Mouse (Mus musculus) ES-E14 (cell line): ENCODE measurements around the gene Map4k4. TPM values are rescaled to one million over a fixed set of nuclear protein-coding genes. Genes with fewer than 3 reads are reported as not detected.
A peak's percentile ranks its signal among the peaks of the same experiment; 100 is the strongest.

Source experiments
- DNase-seq: peaks from one replicate; pipeline ENCODE4 v3.0.0-alpha.2; 2013; ENCODE audit warnings: low read depth, low spot score
- H3K27ac ChIP-seq: 2 replicates; pipeline ENCODE4 v1.5.1; 2012; ENCODE audit warnings: low read depth, mild to moderate bottlenecking, low read length, moderate library complexity, mixed read lengths; ENCODE audit not compliant: poor library complexity, insufficient read depth, severe bottlenecking
- H3K36me3 ChIP-seq: 2 replicates; pipeline ENCODE4 v1.6.1; 2012; ENCODE audit warnings: mild to moderate bottlenecking, low read length, moderate library complexity, mixed read lengths; ENCODE audit not compliant: control insufficient read depth, poor library complexity, insufficient read depth, severe bottlenecking
- H3K4me1 ChIP-seq, 2 experiments: fragments of 150-350 bp in 1 of 2; sonication (generic) in 1 of 2; 2 replicates each; pipeline ENCODE4 v1.6.1; 2012; ENCODE audit warnings: low read length in 2 of 2, mild to moderate bottlenecking in 1 of 2, mixed read lengths in 1 of 2; ENCODE audit not compliant: control insufficient read depth in 2 of 2, insufficient read depth in 2 of 2, poor library complexity in 1 of 2
- H3K4me3 ChIP-seq, 2 experiments: fragments of 150-350 bp in 1 of 2; sonication (generic) in 1 of 2; 2 replicates each; pipeline ENCODE4 v1.5.1; 2012; ENCODE audit warnings: low read length in 2 of 2, low read depth in 1 of 2, mild to moderate bottlenecking in 1 of 2, mixed read lengths in 1 of 2; ENCODE audit not compliant: insufficient read depth in 1 of 2, poor library complexity in 1 of 2, severe bottlenecking in 1 of 2
- H3K9ac ChIP-seq: 2 replicates; pipeline ENCODE4 v1.6.1; 2012; ENCODE audit warnings: low read depth, mild to moderate bottlenecking, low read length, mixed read lengths; ENCODE audit not compliant: poor library complexity, insufficient read depth, severe bottlenecking
- H3K9me3 ChIP-seq: fragments of 150-350 bp; sonication (generic); 2 replicates; pipeline ENCODE4 v1.6.1; 2012; ENCODE audit warnings: low read depth, mild to moderate bottlenecking, low read length; ENCODE audit not compliant: control insufficient read depth, insufficient read depth
- CHD2 ChIP-seq: IDR thresholded peaks from 2 replicates; pipeline ENCODE4 v1.6.1; 2014; ENCODE audit warnings: mild to moderate bottlenecking, low read depth, low read length, inconsistent platforms
- HCFC1 ChIP-seq: IDR thresholded peaks from 2 replicates; pipeline ENCODE4 v1.6.1; 2012; ENCODE audit warnings: low read length, inconsistent platforms, borderline replicate concordance; ENCODE audit not compliant: insufficient read depth
- MAFK ChIP-seq: IDR thresholded peaks from 2 replicates; pipeline ENCODE4 v1.6.1; 2014; ENCODE audit warnings: mild to moderate bottlenecking, low read depth, low read length, inconsistent platforms; ENCODE audit not compliant: insufficient read depth
- ZC3H11A ChIP-seq: IDR thresholded peaks from 2 replicates; pipeline ENCODE4 v1.6.1; 2012; ENCODE audit warnings: low read depth, mild to moderate bottlenecking, inconsistent platforms, low read length, borderline replicate concordance
- ZNF384 ChIP-seq: IDR thresholded peaks from 2 replicates; pipeline ENCODE4 v1.6.1; 2012; ENCODE audit warnings: low read depth, low read length, inconsistent platforms
- in situ Hi-C, 2 experiments: fragments of 600-800 bp; cut with MboI; formaldehyde crosslinking; loops; one replicate each; pipeline ENCODE4 v1.15.1; 2025; ENCODE audit warnings: low sequenced_read_pairs in 2 of 2, inconsistent platforms in 1 of 2; ENCODE audit not compliant: unreplicated experiment in 2 of 2
- total RNA-seq: library from RNA; depleted of rRNA; stranded (reverse); fragments of 300-350 nt; gene quantifications from 2 replicates; pipeline ENCODE4 v1.2.3, GENCODE M21; 2012

The Map4k4 gene
- total RNA-seq, 1 experiment, result 142 TPM

- no peak for TF ChIP-seq MAFK
- no peak for TF ChIP-seq HCFC1
- no peak for TF ChIP-seq CHD2
- no peak for TF ChIP-seq ZC3H11A
- no peak for TF ChIP-seq ZNF384
- Histone ChIP-seq H3K9me3 (no peaks in the 10 kb centered on the region), H3K9ac (no peak overlapping the region), H3K4me3 (no peak overlapping the region), H3K36me3 (no peaks in the 10 kb centered on the region), H3K27ac (no peak overlapping the region), H3K4me1 (peaks cover 0 to 3% of the 10 kb centered on the region in 2 experiments; a peak in 2 of 4 replicates)
- in situ Hi-C loops, result no loop called here
- DNase-seq, result no peak
Measured at GRCm38 (mm10) chr1:40052156-40052555, 151.4 kb downstream of the Map4k4 start.

GRCm38 (mm10) chr1:40053071-40053470, 152.4 kb downstream of the Map4k4 start:
- Histone ChIP-seq H3K9me3 (no peaks in the 10 kb centered on the region), H3K9ac (no peak overlapping the region), H3K4me1 (peaks cover 0 to 9% of the 10 kb centered on the region in 2 experiments; a peak in 2 of 4 replicates), H3K27ac (no peak overlapping the region), H3K36me3 (no peaks in the 10 kb centered on the region), H3K4me3 (no peak overlapping the region)
- no peak for DNase-seq
- in situ Hi-C loops, result no loop called here
- TF ChIP-seq MAFK (no peak), ZNF384 (no peak), HCFC1 (no peak)

DNA sequence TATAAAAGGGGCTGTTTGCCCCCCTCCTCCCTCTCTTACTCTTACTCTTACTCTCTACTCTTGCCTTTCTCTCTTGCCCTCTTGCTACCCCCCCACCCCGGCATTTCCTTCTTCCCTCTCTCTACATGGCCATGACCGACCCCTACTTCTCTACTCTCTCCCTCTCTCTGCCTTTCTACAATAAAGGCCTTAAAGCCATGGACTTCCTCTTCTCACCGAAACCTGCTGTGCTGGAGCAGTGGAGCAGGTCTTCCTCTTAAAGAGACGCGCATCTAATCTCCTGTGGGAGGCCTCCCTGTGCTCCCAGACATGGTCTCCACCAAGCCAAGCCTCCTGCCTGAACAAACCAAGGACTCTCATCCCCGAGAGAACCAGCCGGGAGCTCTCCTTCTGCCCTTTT, 154.3 kb downstream of the Map4k4 start:
- Histone ChIP-seq H3K27ac (no peak overlapping the region), H3K4me1 (peaks cover 0 to 9% of the 10 kb centered on the region in 2 experiments; a peak in 2 of 4 replicates), H3K36me3 (no peaks in the 10 kb centered on the region), H3K9ac (no peak overlapping the region), H3K9me3 (no peaks in the 10 kb centered on the region), H3K4me3 (peak overlapping the region in 1 of 2 experiments; percentile 50; a peak in 2 of 4 replicates)
- in situ Hi-C loops, result no loop called here
- no peak for DNase-seq
- TF ChIP-seq ZC3H11A, result no peak

DNA sequence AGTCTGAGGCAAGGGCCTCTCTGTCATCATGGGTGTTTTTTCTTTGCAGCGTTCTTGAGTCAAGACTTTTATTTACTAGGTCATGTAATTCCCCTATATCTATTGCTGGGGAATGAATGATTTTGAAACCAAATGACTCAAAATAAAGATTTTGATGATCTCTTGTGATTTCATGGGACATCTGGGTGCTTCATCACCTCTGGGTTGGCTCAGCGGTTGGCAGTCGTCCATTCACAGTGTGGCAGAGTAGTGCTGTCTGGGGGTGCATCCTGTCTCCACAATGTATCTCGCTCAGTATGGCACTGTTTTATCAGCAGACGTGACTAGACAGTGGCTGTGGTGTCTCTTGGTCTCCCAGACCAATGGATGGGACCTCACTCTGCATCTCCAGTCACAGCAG, 155.2 kb downstream of the Map4k4 start:
- in situ Hi-C loops, result no loop called here
- no peak for DNase-seq
- H3K4me3 ChIP-seq, result no peak overlapping the region

DNA sequence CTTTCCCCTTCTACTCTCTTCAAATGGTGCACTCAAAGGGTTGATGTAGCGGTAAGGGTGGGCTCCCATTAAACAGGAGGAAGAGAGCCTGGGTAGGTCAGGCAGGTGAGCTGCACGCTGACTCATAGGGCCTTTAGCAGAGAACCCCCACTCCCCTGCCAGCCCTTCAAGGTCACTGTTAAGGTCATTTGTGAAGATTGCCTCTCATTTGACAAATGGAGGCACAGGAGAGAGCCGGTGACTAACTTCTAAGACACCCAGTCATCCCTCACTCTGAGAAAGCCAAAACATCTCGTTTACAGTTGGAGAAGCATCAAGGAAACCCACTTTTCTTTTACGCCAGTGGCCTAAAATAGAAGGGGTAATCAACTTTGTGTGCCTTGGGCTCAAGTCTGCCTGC, 156.6 kb downstream of the Map4k4 start:
- H3K4me1 ChIP-seq, result peaks cover 0 to 9% of the 10 kb centered on the region in 2 experiments; a peak in 2 of 4 replicates
- no peak overlapping the region for H3K9ac ChIP-seq
- in situ Hi-C loops, result no loop called here
- no peaks in the 10 kb centered on the region for H3K36me3 ChIP-seq
- H3K9me3 ChIP-seq, result no peaks in the 10 kb centered on the region
- DNase-seq, result no peak
- H3K4me3 ChIP-seq, result no peak overlapping the region; a peak in 1 of 4 replicates
- TF ChIP-seq ZNF384, result no peak
- TF ChIP-seq HCFC1, result no peak
- no peak for TF ChIP-seq ZC3H11A
- no peak for TF ChIP-seq CHD2
- no peak for TF ChIP-seq MAFK
- H3K27ac ChIP-seq, result no peak overlapping the region

More for the DNA sequence above, 155.2 kb downstream of the Map4k4 start:
- Histone ChIP-seq H3K9me3 (no peaks in the 10 kb centered on the region), H3K36me3 (no peaks in the 10 kb centered on the region), H3K27ac (no peak overlapping the region), H3K9ac (no peak overlapping the region), H3K4me1 (peaks cover 0 to 9% of the 10 kb centered on the region in 2 experiments; a peak in 2 of 4 replicates)
- TF ChIP-seq MAFK, result no peak
- TF ChIP-seq CHD2, result no peak
- TF ChIP-seq ZC3H11A, result no peak
- TF ChIP-seq ZNF384, result no peak
- no peak for TF ChIP-seq HCFC1
